Mouse (Mus musculus): ENCODE measurements around the gene Espn.

Gene Espn

GRCm38 (mm10) chr4:152178344-152178864, 26.2 kb upstream of the Espn start:
- DNase-seq (ENCODE audit: low spot score), result no peak

- peak; percentile 91 for DNase-seq (ENCODE audit: low spot score)
Observed at GRCm38 (mm10) chr4:152177537-152178343, 25.6 kb upstream of the Espn start, which contains the start of gene Acot7. Gene Acot7, plus strand, starts transcription at chr4:152178134.

- DNase-seq (ENCODE audit: low spot score), result no peak
Observed at GRCm38 (mm10) chr4:152177174-152177536, 25.0 kb upstream of the Espn start.

- DNase-seq (ENCODE audit: low spot score), result no peak
Observed at GRCm38 (mm10) chr4:152176638-152177037, 24.5 kb upstream of the Espn start.

- DNase-seq (ENCODE audit: low spot score), result peak; percentile 68
Observed at GRCm38 (mm10) chr4:152173956-152174355, 21.8 kb upstream of the Espn start.

GRCm38 (mm10) chr4:152173041-152173440, 20.9 kb upstream of the Espn start:
- peak; percentile 82 for DNase-seq (ENCODE audit: low spot score)

GRCm38 (mm10) chr4:152171543-152171942, 19.4 kb upstream of the Espn start:
- DNase-seq (ENCODE audit: low spot score), result no peak

GRCm38 (mm10) chr4:152170286-152170685, 18.1 kb upstream of the Espn start:
- DNase-seq (ENCODE audit: low spot score), result no peak

- DNase-seq (ENCODE audit: low spot score), result no peak
Observed at GRCm38 (mm10) chr4:152169103-152169502, 16.9 kb upstream of the Espn start.

GRCm38 (mm10) chr4:152168052-152168451, 15.9 kb upstream of the Espn start:
- DNase-seq (ENCODE audit: low spot score), result peak; percentile 73

GRCm38 (mm10) chr4:152165036-152165931, 13.1 kb upstream of the Espn start:
- DNase-seq (ENCODE audit: low spot score), result peak; percentile 69

GRCm38 (mm10) chr4:152162748-152163147, 10.6 kb upstream of the Espn start:
- DNase-seq (ENCODE audit: low spot score), result no peak

- no peak for DNase-seq (ENCODE audit: low spot score)
Observed at GRCm38 (mm10) chr4:152161601-152162000, 9.4 kb upstream of the Espn start.

- no peak for DNase-seq (ENCODE audit: low spot score)
Observed at GRCm38 (mm10) chr4:152160748-152161147, 8.6 kb upstream of the Espn start.

GRCm38 (mm10) chr4:152159285-152159678, 7.1 kb upstream of the Espn start:
- DNase-seq (ENCODE audit: low spot score), result no peak

GRCm38 (mm10) chr4:152158585-152159284, 6.6 kb upstream of the Espn start, which contains the start of gene Hes2:
Gene Hes2, plus strand, starts transcription at chr4:152158867.
- DNase-seq (ENCODE audit: low spot score), result no peak

GRCm38 (mm10) chr4:152157779-152158584, 5.8 kb upstream of the Espn start:
- no peak for DNase-seq (ENCODE audit: low spot score)

GRCm38 (mm10) chr4:152155019-152155418, 2.8 kb upstream of the Espn start:
- DNase-seq (ENCODE audit: low spot score), result no peak

GRCm38 (mm10) chr4:152153771-152154177, 1.6 kb upstream of the Espn start:
- peak; percentile 91 for DNase-seq (ENCODE audit: low spot score)

- no peak for DNase-seq (ENCODE audit: low spot score)
Observed at GRCm38 (mm10) chr4:152151451-152151965, 663 bp downstream of the Espn start.

- DNase-seq (ENCODE audit: low spot score), result no peak
Observed at GRCm38 (mm10) chr4:152150546-152150945, 1.6 kb downstream of the Espn start.
